Mouse (Mus musculus) E14TG2a.4 (cell line): Measurements from ENCODE around the gene Sesn1.

Experiments
- H3K27me3 ChIP-seq: 2 replicates; pipeline ENCODE4 v1.6.1; 2014; ENCODE audit warnings: low read length, control low read depth; ENCODE audit not compliant: insufficient read depth
- H3K36me3 ChIP-seq: 2 replicates; pipeline ENCODE4 v1.6.1; 2014; ENCODE audit warnings: low read length, control low read depth; ENCODE audit not compliant: insufficient read depth
- H3K4me1 ChIP-seq: replicated peaks from 2 replicates; pipeline ENCODE4 v1.6.1; 2014; ENCODE audit warnings: low read depth, low read length, control low read depth
- H3K4me3 ChIP-seq: replicated peaks from 2 replicates; pipeline ENCODE4 v1.5.1; 2014; ENCODE audit warnings: mild to moderate bottlenecking, low read length
- H3K9me3 ChIP-seq: 2 replicates; pipeline ENCODE4 v1.6.1; 2014; ENCODE audit warnings: low read length, control low read depth
- CTCF ChIP-seq: conservative IDR thresholded peaks from 2 replicates; pipeline ENCODE4 v1.5.1; 2014; ENCODE audit warnings: low read length
- NANOG ChIP-seq: IDR thresholded peaks from 2 replicates; pipeline ENCODE4 v1.6.1; 2014; ENCODE audit warnings: borderline replicate concordance, low read length, mixed read lengths
- POU5F1 ChIP-seq: IDR thresholded peaks from 2 replicates; pipeline ENCODE4 v1.6.1; 2014; ENCODE audit warnings: low read length, borderline replicate concordance

The Sesn1 gene

DNA sequence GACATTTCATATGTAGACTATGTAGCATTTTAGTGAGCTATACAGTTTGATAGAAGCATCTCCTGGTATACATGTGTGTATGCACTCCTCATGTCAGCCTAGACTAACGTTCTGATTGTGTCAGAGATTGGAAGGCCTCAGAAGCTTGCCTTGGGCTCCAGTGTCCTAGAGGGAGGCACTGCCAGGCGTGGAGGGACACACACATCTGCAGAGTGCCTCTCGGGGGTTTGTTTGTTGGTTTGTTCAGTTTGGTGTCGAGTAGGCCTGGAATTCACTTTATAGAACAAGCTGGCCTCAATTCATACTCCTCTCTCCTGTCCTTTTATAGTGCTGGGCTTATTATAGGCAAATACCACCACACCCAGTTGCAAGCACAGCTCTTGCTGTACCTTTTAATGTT lies 16.3 kb downstream of the Sesn1 start:
- Histone ChIP-seq H3K4me1 (peaks cover 38% of the 10 kb centered on the region), H3K9me3 (peaks cover 3% of the 10 kb centered on the region; the same call in 1 of the 2 replicates), H3K36me3 (no peaks in the 10 kb centered on the region), H3K4me3 (no peak overlapping the region), H3K27me3 (peaks cover 3% of the 10 kb centered on the region; the same call in 1 of the 2 replicates)
- TF ChIP-seq NANOG (no peak), CTCF (no peak), POU5F1 (no peak)

DNA sequence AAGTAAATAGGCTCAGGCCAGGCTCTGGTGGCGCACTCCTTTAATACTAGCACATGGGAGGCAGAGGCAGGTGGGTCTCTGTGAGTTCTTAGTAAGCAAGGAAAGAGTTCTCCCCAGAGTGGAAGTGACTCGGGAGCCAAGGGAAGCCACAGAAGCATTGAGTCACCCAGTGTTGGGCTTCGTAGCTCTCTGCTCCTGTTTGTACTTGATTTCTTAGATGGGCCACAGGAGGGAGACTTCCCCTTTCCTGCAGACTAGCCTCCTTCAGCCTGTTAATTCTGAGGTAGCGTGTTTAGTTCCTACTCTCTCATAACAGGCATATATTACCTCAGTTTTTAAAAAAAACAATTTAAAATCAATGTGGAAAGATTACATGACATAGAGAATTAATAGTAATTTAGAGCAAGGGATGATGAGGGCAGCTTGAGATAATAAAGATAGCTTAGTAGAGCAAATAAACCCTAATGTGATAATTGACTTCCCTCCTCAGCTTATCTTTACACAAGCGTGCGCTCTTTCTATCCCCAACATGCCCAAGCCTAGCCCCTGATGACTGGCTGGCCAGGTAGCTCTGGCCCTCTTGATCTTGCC lies 16.9 kb downstream of the Sesn1 start:
- TF ChIP-seq POU5F1 (no peak), CTCF (no peak), NANOG (no peak)
- peaks cover 44% of the 10 kb centered on the region for H3K4me1 ChIP-seq
- no peak overlapping the region for H3K4me3 ChIP-seq
- no peaks in the 10 kb centered on the region for H3K36me3 ChIP-seq
- peaks cover 3% of the 10 kb centered on the region; the same call in 1 of the 2 replicates for H3K27me3 ChIP-seq
- peaks cover 3% of the 10 kb centered on the region; the same call in 1 of the 2 replicates for H3K9me3 ChIP-seq

DNA sequence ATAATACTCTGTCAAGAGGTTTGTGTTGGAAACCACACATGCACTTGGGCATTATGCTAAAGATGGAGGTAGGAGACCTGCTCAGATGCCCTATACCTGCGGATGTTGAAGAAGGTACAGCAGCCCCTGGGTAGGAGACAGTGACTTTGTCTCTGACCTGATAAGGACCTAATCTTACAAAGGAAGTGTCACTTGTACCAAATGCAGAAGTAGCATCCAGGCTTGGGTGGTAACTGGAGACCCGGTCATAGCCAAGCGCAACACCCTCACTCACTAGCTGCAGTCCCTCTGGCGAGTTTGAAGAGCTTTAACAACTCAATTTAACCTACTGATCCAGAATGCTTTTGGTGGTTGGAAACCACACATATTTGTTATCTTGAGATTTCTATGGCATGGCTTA lies 18.0 kb downstream of the Sesn1 start:
- Histone ChIP-seq H3K4me1 (peaks cover 52% of the 10 kb centered on the region), H3K27me3 (peaks cover 3% of the 10 kb centered on the region; the same call in 1 of the 2 replicates), H3K36me3 (no peaks in the 10 kb centered on the region), H3K9me3 (peaks cover 3% of the 10 kb centered on the region; the same call in 1 of the 2 replicates), H3K4me3 (no peak overlapping the region)
- TF ChIP-seq NANOG (no peak), POU5F1 (no peak), CTCF (no peak)

- H3K27me3 ChIP-seq, result peaks cover 3% of the 10 kb centered on the region; the same call in 1 of the 2 replicates
- H3K4me3 ChIP-seq, result no peak overlapping the region
- H3K36me3 ChIP-seq, result no peaks in the 10 kb centered on the region
- peaks cover 3% of the 10 kb centered on the region; the same call in 1 of the 2 replicates for H3K9me3 ChIP-seq
- TF ChIP-seq CTCF (no peak), POU5F1 (no peak), NANOG (no peak)
- H3K4me1 ChIP-seq, result peaks cover 56% of the 10 kb centered on the region
Measured at GRCm38 (mm10) chr10:41829191-41829590, 19.5 kb downstream of the Sesn1 start.

GRCm38 (mm10) chr10:41829980-41830379 lies 20.2 kb downstream of the Sesn1 start:
- no peaks in the 10 kb centered on the region for H3K36me3 ChIP-seq
- no peak for TF ChIP-seq CTCF
- no peak for TF ChIP-seq POU5F1
- peak; percentile 87 for TF ChIP-seq NANOG
- H3K27me3 ChIP-seq, result peaks cover 3% of the 10 kb centered on the region; the same call in 1 of the 2 replicates
- H3K4me1 ChIP-seq, result peaks cover 57% of the 10 kb centered on the region
- H3K9me3 ChIP-seq, result peaks cover 3% of the 10 kb centered on the region; the same call in 1 of the 2 replicates
- no peak overlapping the region for H3K4me3 ChIP-seq

- no peak for TF ChIP-seq NANOG
- no peak for TF ChIP-seq CTCF
- TF ChIP-seq POU5F1, result no peak
- Histone ChIP-seq H3K9me3 (peaks cover 3% of the 10 kb centered on the region; the same call in 1 of the 2 replicates), H3K36me3 (no peaks in the 10 kb centered on the region), H3K4me3 (no peak overlapping the region), H3K27me3 (peaks cover 3% of the 10 kb centered on the region; the same call in 1 of the 2 replicates), H3K4me1 (peaks cover 57% of the 10 kb centered on the region)
Measured at GRCm38 (mm10) chr10:41830445-41830844, 20.7 kb downstream of the Sesn1 start.

DNA sequence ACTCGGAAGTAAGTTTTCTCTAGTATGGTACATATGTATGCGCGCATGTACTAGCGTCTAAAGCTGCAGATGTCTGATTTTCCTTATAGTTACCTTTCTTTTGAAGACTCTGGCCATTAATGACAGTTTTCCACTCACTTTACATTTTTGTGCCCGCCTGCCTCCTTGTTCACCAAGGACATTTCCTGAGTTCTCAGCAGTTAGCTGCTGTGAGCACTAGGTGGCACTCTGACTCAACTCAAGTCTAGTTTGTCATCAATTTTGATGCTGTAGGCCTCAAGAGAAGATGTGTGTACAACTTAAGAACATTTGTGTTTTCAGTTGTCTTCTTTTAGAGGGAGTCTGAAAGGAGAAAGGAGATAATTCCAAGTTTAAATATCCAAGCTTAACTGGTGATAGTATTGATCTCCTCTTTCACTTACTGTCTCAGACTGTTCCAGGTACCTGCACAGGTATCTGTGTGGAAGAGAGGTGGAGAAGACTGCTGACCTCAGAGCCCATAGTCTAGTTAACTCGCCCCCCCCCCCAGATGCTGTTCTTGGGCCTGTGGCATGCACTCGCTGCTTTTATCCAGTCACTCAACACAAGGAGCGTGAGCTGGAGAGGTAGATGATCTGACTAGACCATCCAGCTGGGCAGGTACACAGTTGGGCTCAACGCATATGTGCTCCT lies 21.3 kb downstream of the Sesn1 start:
- Histone ChIP-seq H3K27me3 (peaks cover 3% of the 10 kb centered on the region; the same call in 1 of the 2 replicates), H3K4me1 (peaks cover 57% of the 10 kb centered on the region), H3K4me3 (no peak overlapping the region), H3K36me3 (no peaks in the 10 kb centered on the region), H3K9me3 (peaks cover 3% of the 10 kb centered on the region; the same call in 1 of the 2 replicates)
- TF ChIP-seq POU5F1, result no peak
- peak; percentile 70 for TF ChIP-seq CTCF
- TF ChIP-seq NANOG, result no peak

GRCm38 (mm10) chr10:41832191-41832590 lies 22.5 kb downstream of the Sesn1 start:
- Histone ChIP-seq H3K4me1 (peaks cover 54% of the 10 kb centered on the region), H3K36me3 (no peaks in the 10 kb centered on the region), H3K4me3 (no peak overlapping the region), H3K27me3 (peaks cover 1% of the 10 kb centered on the region; the same call in 1 of the 2 replicates), H3K9me3 (peaks cover 3% of the 10 kb centered on the region; the same call in 1 of the 2 replicates)
- TF ChIP-seq POU5F1 (no peak), NANOG (no peak), CTCF (no peak)
